Mouse (Mus musculus) mouse trophoblast stem cell (cell line): ENCODE measurements around the gene Cyp11a1.

Experiments
- in situ Hi-C, 2 experiments: fragments of 300-500 bp; cut with MseI, MboI; formaldehyde crosslinking; loops; 2 replicates in 1 of 2; 3 replicates in 1 of 2; pipeline ENCODE4 v1.15.1; 2025

Cyp11a1 gene

GRCm38 (mm10) chr9:58042391-58042790 is 36.2 kb downstream of the Cyp11a1 start:
- in situ Hi-C loops, result no loop called here

- in situ Hi-C loops, result no loop called here
Observed at GRCm38 (mm10) chr9:58043496-58044017, 37.3 kb downstream of the Cyp11a1 start.

- in situ Hi-C loops, result no loop called here
Observed at GRCm38 (mm10) chr9:58044828-58045227, 38.6 kb downstream of the Cyp11a1 start.

- in situ Hi-C loops, result no loop called here
Observed at GRCm38 (mm10) chr9:58045646-58046045, 39.4 kb downstream of the Cyp11a1 start.

GRCm38 (mm10) chr9:58047061-58047460 is 40.9 kb downstream of the Cyp11a1 start:
- in situ Hi-C loops, result no loop called here

- in situ Hi-C loops, result no loop called here
Observed at GRCm38 (mm10) chr9:58048621-58049020, 42.4 kb downstream of the Cyp11a1 start.

GRCm38 (mm10) chr9:58049186-58049585 is 43.0 kb downstream of the Cyp11a1 start:
- in situ Hi-C loops, result no loop called here

- in situ Hi-C loops, result loop anchor here in 1 of 2 experiments (5.0 kb wide), 1 partner anchor 152 kb away; the partner anchor contains the start of genes Islr and Islr2
Observed at GRCm38 (mm10) chr9:58049861-58050260, 43.6 kb downstream of the Cyp11a1 start.

- in situ Hi-C loops, result loop anchor here in 1 of 2 experiments (5.0 kb wide), 1 partner anchor 150 kb away; the partner anchor contains the start of genes Islr and Islr2
Observed at GRCm38 (mm10) chr9:58051937-58052336, 45.7 kb downstream of the Cyp11a1 start.

GRCm38 (mm10) chr9:58053102-58053501 is 46.9 kb downstream of the Cyp11a1 start:
- in situ Hi-C loops, result loop anchor here in 1 of 2 experiments (5.0 kb wide), 1 partner anchor 149 kb away; the partner anchor contains the start of genes Islr and Islr2

- in situ Hi-C loops, result loop anchor here in 1 of 2 experiments (5.0 kb wide), 1 partner anchor 149 kb away; the partner anchor contains the start of genes Islr and Islr2
Observed at GRCm38 (mm10) chr9:58053544-58053943, 47.3 kb downstream of the Cyp11a1 start.

- in situ Hi-C loops, result loop anchor here in 1 of 2 experiments (5.0 kb wide), 1 partner anchor 148 kb away; the partner anchor contains the start of genes Islr and Islr2
Observed at GRCm38 (mm10) chr9:58054032-58054431, 47.8 kb downstream of the Cyp11a1 start.

GRCm38 (mm10) chr9:58055666-58056065 is 49.5 kb downstream of the Cyp11a1 start:
- in situ Hi-C loops, result no loop called here

- in situ Hi-C loops, result no loop called here
Observed at GRCm38 (mm10) chr9:58059920-58060319, 53.7 kb downstream of the Cyp11a1 start.

- in situ Hi-C loops, result no loop called here
Observed at GRCm38 (mm10) chr9:58060677-58061667, 54.8 kb downstream of the Cyp11a1 start.

- in situ Hi-C loops, result no loop called here
Observed at GRCm38 (mm10) chr9:58063531-58063930, 57.3 kb downstream of the Cyp11a1 start, which contains the start of gene Stra6. Gene Stra6, plus strand, starts transcription at chr9:58063788.

GRCm38 (mm10) chr9:58065532-58065931 is 59.3 kb downstream of the Cyp11a1 start:
- in situ Hi-C loops, result no loop called here

- in situ Hi-C loops, result no loop called here
Observed at GRCm38 (mm10) chr9:58065977-58066730, 59.9 kb downstream of the Cyp11a1 start.

GRCm38 (mm10) chr9:58066731-58067095 is 60.5 kb downstream of the Cyp11a1 start:
- in situ Hi-C loops, result no loop called here

GRCm38 (mm10) chr9:58067546-58067945 is 61.3 kb downstream of the Cyp11a1 start:
- in situ Hi-C loops, result no loop called here

- in situ Hi-C loops, result no loop called here
Observed at GRCm38 (mm10) chr9:58074561-58074960, 68.3 kb downstream of the Cyp11a1 start.
